ENCODE assay signal across 23 mouse cellular contexts in the genomic region with DNA sequence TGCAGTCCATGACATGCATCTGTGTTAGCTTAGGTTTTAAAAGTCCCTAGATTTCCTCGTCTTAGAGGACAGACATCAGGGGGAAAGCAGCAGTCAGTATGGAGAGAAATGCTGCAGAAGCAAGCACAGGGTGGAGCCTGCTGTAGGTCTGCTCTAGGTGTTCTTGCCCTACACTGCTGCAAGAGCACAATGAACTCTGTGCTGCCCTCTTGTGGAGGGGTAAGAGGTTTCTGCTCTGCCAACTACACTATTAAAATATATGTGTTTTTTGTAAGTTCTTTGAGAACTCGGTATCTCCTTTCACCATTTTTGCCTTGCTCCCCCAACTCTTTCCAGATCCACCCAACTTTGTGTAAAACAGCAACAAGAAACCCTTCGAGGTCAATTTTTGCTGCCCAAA. TPM values are rescaled to one million over a fixed set of nuclear protein-coding genes. Genes with fewer than 3 reads are reported as not detected.
DNase-seq lines count a peak whose midpoint lies in the region; ATAC-seq and TF ChIP-seq lines count a peak whose summit lies in the region.
"Had no signal": no experiment of that assay in that cellular context is flagged by ENCODE, and none has a peak within 500 bp of the region (broad histone marks: within the 10 kb centered on the region; RNA-seq: fewer than 3 reads in every experiment).

No protein-coding gene starts in this region.

- no peaks in the 10 kb centered on the region for H3K27me3 ChIP-seq in kidney, embryonic 14.5 days (ENCODE audit: control insufficient read depth, insufficient read depth, low read length)
- H3K27me3 ChIP-seq in thymus, adult 2 months (ENCODE audit: control insufficient read depth, insufficient read depth, low read length), result no peaks in the 10 kb centered on the region
- no peaks in the 10 kb centered on the region for H3K27me3 ChIP-seq in stomach, postnatal 0 days (ENCODE audit: control insufficient read depth, insufficient read depth, low read length)
- H3K27me3 ChIP-seq in forebrain, embryonic 15.5 days, result no peaks in the 10 kb centered on the region
- H3K27me3 ChIP-seq: embryonic facial prominence, embryonic 12.5 days; limb, embryonic 12.5 days; midbrain, embryonic 15.5 days; neural tube, embryonic 13.5 days; stomach, embryonic 15.5 days had no signal

- DNase-seq in kidney, adult 9 months, result peak; percentile 38
- peak; percentile 5 for DNase-seq in thymus, adult 2 months
- no peak for DNase-seq in thymus, postnatal 36 days
- peak; percentile 5 for DNase-seq in c-Kit-positive CD71-positive TER-119-negative erythroid progenitor cells, embryonic 14.5 days (ENCODE audit: low read depth)
- no peak for DNase-seq in stomach, postnatal 0 days (ENCODE audit: low spot score)
- DNase-seq in adrenal gland, postnatal 10 days, result no peak
- DNase-seq: adrenal gland, postnatal 14 days; cerebellum, postnatal 10 days; heart, postnatal 4 days; right cerebral cortex, postnatal 4 days had no signal

- WGBS in kidney, embryonic 14.5 days, result 90% methylated on average over 3 of the region's 3 CpGs
- 96% methylated on average over 3 of the region's 3 CpGs for WGBS in thymus, adult 2 months
- 86% methylated on average over 3 of the region's 3 CpGs for WGBS in stomach, postnatal 0 days
- WGBS in forebrain, embryonic 15.5 days, result 93% methylated on average over 3 of the region's 3 CpGs

- peaks cover 9% of the 10 kb centered on the region for H3K4me1 ChIP-seq in kidney, embryonic 14.5 days (ENCODE audit: control insufficient read depth, insufficient read depth, low read length)
- H3K4me1 ChIP-seq in thymus, adult 2 months (replicated peaks; ENCODE audit: control insufficient read depth, insufficient read depth, low read length), result no peaks in the 10 kb centered on the region
- H3K4me1 ChIP-seq in stomach, postnatal 0 days (replicated peaks; ENCODE audit: control insufficient read depth, insufficient read depth), result no peaks in the 10 kb centered on the region
- H3K4me1 ChIP-seq in forebrain, embryonic 15.5 days, result no peaks in the 10 kb centered on the region
- H3K4me1 ChIP-seq: embryonic facial prominence, embryonic 12.5 days; stomach, embryonic 15.5 days had no signal

- no peak for TF ChIP-seq POLR2A in thymus, adult 2 months (IDR thresholded peaks at IDR 0.05; ENCODE audit: control insufficient read depth, extremely low read depth, insufficient read depth, low read length, poor library complexity)

- no peaks in the 10 kb centered on the region for H3K36me3 ChIP-seq in kidney, embryonic 14.5 days (ENCODE audit: control insufficient read depth, insufficient read depth, low read length)
- no peaks in the 10 kb centered on the region for H3K36me3 ChIP-seq in thymus, adult 2 months (ENCODE audit: control insufficient read depth, insufficient read depth, low read length)
- H3K36me3 ChIP-seq in stomach, postnatal 0 days (ENCODE audit: control insufficient read depth, insufficient read depth, low read length), result no peaks in the 10 kb centered on the region
- H3K36me3 ChIP-seq in forebrain, embryonic 15.5 days, result no peaks in the 10 kb centered on the region
- H3K36me3 ChIP-seq: embryonic facial prominence, embryonic 12.5 days; G1E; limb, embryonic 12.5 days; midbrain, embryonic 15.5 days; neural tube, embryonic 13.5 days; stomach, embryonic 15.5 days had no signal

- H3K9ac ChIP-seq in kidney, embryonic 14.5 days (ENCODE audit: low read depth, low read length), result no peak overlapping the region
- H3K9ac ChIP-seq in stomach, postnatal 0 days (ENCODE audit: low read length), result no peak overlapping the region
- H3K9ac ChIP-seq in forebrain, embryonic 15.5 days (replicated peaks), result no peak overlapping the region
- H3K9ac ChIP-seq: embryonic facial prominence, embryonic 12.5 days; limb, embryonic 12.5 days; midbrain, embryonic 15.5 days; neural tube, embryonic 13.5 days; stomach, embryonic 15.5 days had no signal

- H3K4me3 ChIP-seq in kidney, embryonic 14.5 days (ENCODE audit: low read length), result no peak overlapping the region
- H3K4me3 ChIP-seq in thymus, adult 2 months (ENCODE audit: control insufficient read depth, insufficient read depth, low read length), result no peak overlapping the region
- H3K4me3 ChIP-seq in stomach, postnatal 0 days (ENCODE audit: low read depth, low read length), result no peak overlapping the region
- no peak overlapping the region for H3K4me3 ChIP-seq in forebrain, embryonic 15.5 days
- H3K4me3 ChIP-seq: embryonic facial prominence, embryonic 12.5 days; limb, embryonic 12.5 days; midbrain, embryonic 15.5 days; neural tube, embryonic 13.5 days; stomach, embryonic 15.5 days had no signal

- TF ChIP-seq EP300 in stomach, postnatal 0 days (optimal IDR thresholded peaks at IDR 0.05), result no peak

- no peak overlapping the region for H3K4me2 ChIP-seq in kidney, embryonic 14.5 days (replicated peaks; ENCODE audit: low read depth, low read length)
- H3K4me2 ChIP-seq in stomach, postnatal 0 days (replicated peaks; ENCODE audit: low read depth), result no peak overlapping the region
- H3K4me2 ChIP-seq in forebrain, embryonic 15.5 days (replicated peaks), result no peak overlapping the region
- H3K4me2 ChIP-seq: embryonic facial prominence, embryonic 12.5 days; limb, embryonic 12.5 days; midbrain, embryonic 15.5 days; neural tube, embryonic 13.5 days; stomach, embryonic 15.5 days had no signal

- TF ChIP-seq CTCF in thymus, adult 2 months (IDR thresholded peaks at IDR 0.05; ENCODE audit: borderline replicate concordance, control insufficient read depth, extremely low read depth, insufficient read depth, low read length, poor library complexity), result no peak
- peak; percentile 35 for TF ChIP-seq CTCF in stomach, postnatal 0 days (IDR thresholded peaks at IDR 0.05; ENCODE audit: low read depth)

- no peak for ATAC-seq in kidney, embryonic 14.5 days (ENCODE audit: low FRiP score, low TSS enrichment)
- ATAC-seq in stomach, postnatal 0 days (ENCODE audit: low FRiP score, low TSS enrichment), result no peak
- no peak for ATAC-seq in forebrain, embryonic 15.5 days (replicated peaks)
- ATAC-seq: hindbrain, embryonic 16.5 days; intestine, embryonic 16.5 days; lung, postnatal 0 days; midbrain, embryonic 15.5 days had no signal

- H3K27ac ChIP-seq in kidney, embryonic 14.5 days (ENCODE audit: low read depth, low read length), result no peak overlapping the region
- H3K27ac ChIP-seq in thymus, adult 2 months (ENCODE audit: control insufficient read depth, insufficient read depth, low read length), result no peak overlapping the region
- H3K27ac ChIP-seq in stomach, postnatal 0 days (replicated peaks), result no peak overlapping the region
- no peak overlapping the region for H3K27ac ChIP-seq in forebrain, embryonic 15.5 days (replicated peaks)
- H3K27ac ChIP-seq: embryonic facial prominence, embryonic 12.5 days; kidney, postnatal 0 days; limb, embryonic 12.5 days; macrophage; midbrain, embryonic 15.5 days; neural tube, embryonic 13.5 days; stomach, embryonic 15.5 days had no signal

- no peaks in the 10 kb centered on the region for H3K9me3 ChIP-seq in kidney, embryonic 14.5 days (ENCODE audit: control insufficient read depth, low read length)
- H3K9me3 ChIP-seq in stomach, postnatal 0 days (ENCODE audit: control insufficient read depth, low read length), result no peaks in the 10 kb centered on the region
- no peaks in the 10 kb centered on the region for H3K9me3 ChIP-seq in forebrain, embryonic 15.5 days
- H3K9me3 ChIP-seq: G1E; midbrain, embryonic 15.5 days; stomach, embryonic 15.5 days had no signal

RNA-seq across cellular contexts. Expression of a gene that starts 25.8 kb away (rescaled TPM):
- 70.4 and 120 TPM in 2 replicates for polyA plus RNA-seq in kidney, embryonic 14.5 days (2014; fragmentation: Nextera tagmentation; extraction: Ambion mirVana)
- polyA plus RNA-seq in thymus, adult 2 months (2012; rRNA removed), result 70.0 and 79.4 TPM in 2 replicates
- 61.2 and 62.5 TPM in 2 replicates for polyA plus RNA-seq in stomach, postnatal 0 days (2015; fragmentation: Nextera tagmentation; extraction: Ambion mirVana)
- 10 to 100 TPM; 67.2 to 67.7 TPM for total RNA-seq in adrenal gland, postnatal 10 days (2021)
- polyA plus RNA-seq in forebrain, embryonic 15.5 days (2015; fragmentation: Nextera tagmentation; extraction: Ambion mirVana), result 99.5 and 102 TPM in 2 replicates

Comparison
In these comparisons a context has a peak if more than half of its experiments do, and no peak if none do; other contexts are left out.
1. DNase-seq: peak in kidney, adult 9 months (single experiment), thymus, adult 2 months (single experiment) and c-Kit-positive CD71-positive TER-119-negative erythroid progenitor cells, embryonic 14.5 days (single experiment); none in thymus, postnatal 36 days (0 of 2), stomach, postnatal 0 days (single experiment) and adrenal gland, postnatal 10 days (single experiment).